Mouse (Mus musculus) embryonic facial prominence, embryonic 15.5 days (tissue): Measurements from ENCODE around the gene Tjp3. TPM values are rescaled to one million over a fixed set of nuclear protein-coding genes. Genes with fewer than 3 reads are reported as not detected.
A peak's percentile ranks its signal among the peaks of the same experiment; 100 is the strongest.

ENCODE experiments used
- ATAC-seq: fragments of 200-750 bp; cut with Nextera tagmentation; 2 replicates; pipeline ENCODE4 v1.8.0; 2017; ENCODE audit warnings: low read depth, moderate TSS enrichment; ENCODE audit not compliant: insufficient number of reproducible peaks, low FRiP score, low TSS enrichment
- H3K27ac ChIP-seq: fragments of 300-500 bp; sonication (generic); replicated peaks from 2 replicates; pipeline ENCODE4 v1.5.1; 2015; ENCODE audit warnings: mild to moderate bottlenecking, inconsistent platforms
- H3K27me3 ChIP-seq: fragments of 300-500 bp; sonication (generic); 2 replicates; pipeline ENCODE4 v1.6.1; 2015; ENCODE audit warnings: inconsistent platforms
- H3K36me3 ChIP-seq: fragments of 300-500 bp; sonication (generic); 2 replicates; pipeline ENCODE4 v1.6.1; 2015; ENCODE audit warnings: mild to moderate bottlenecking, inconsistent platforms
- H3K4me1 ChIP-seq: fragments of 300-500 bp; sonication (generic); 2 replicates; pipeline ENCODE4 v1.6.1; 2015; ENCODE audit warnings: inconsistent platforms
- H3K4me2 ChIP-seq: fragments of 300-500 bp; sonication (generic); replicated peaks from 2 replicates; pipeline ENCODE4 v1.6.1; 2015; ENCODE audit warnings: mild to moderate bottlenecking, inconsistent platforms
- H3K4me3 ChIP-seq: fragments of 300-500 bp; sonication (generic); replicated peaks from 2 replicates; pipeline ENCODE4 v1.5.1; 2015; ENCODE audit warnings: mild to moderate bottlenecking, inconsistent platforms
- H3K9ac ChIP-seq: fragments of 300-500 bp; sonication (generic); 2 replicates; pipeline ENCODE4 v1.6.1; 2015; ENCODE audit warnings: inconsistent platforms
- H3K9me3 ChIP-seq: fragments of 300-500 bp; sonication (generic); replicated peaks from 2 replicates; pipeline ENCODE4 v1.6.1; 2016; ENCODE audit warnings: inconsistent platforms
- WGBS: fragments of 180-500 bp; shearing (Covaris S2); methylation state at CpG from one replicate; pipeline ENCODE4 v1.1.7; 2015; 5-methylcytosine and 5-hydroxymethylcytosine counted together
- polyA plus RNA-seq: library from polyadenylated mRNA; unstranded; fragments of >200 nt; fragmentation: Nextera tagmentation; extraction: Ambion mirVana; gene quantifications from 2 replicates; pipeline ENCODE4 v1.2.1, GENCODE M21; 2015

Gene Tjp3
- polyA plus RNA-seq, 1 experiment from 2014 or later, result 22.6 TPM

- Histone ChIP-seq H3K27ac (0 out of 2 replicates have a peak overlapping the region, but pooled peaks have one; percentile 7), H3K4me2 (no peak overlapping the region), H3K4me3 (no peak overlapping the region), H3K9me3 (no peaks in the 10 kb centered on the region), H3K9ac (no peak overlapping the region), H3K36me3 (peaks cover 51% of the 10 kb centered on the region), H3K4me1 (peaks cover 46% of the 10 kb centered on the region), H3K27me3 (no peaks in the 10 kb centered on the region)
- no peak for ATAC-seq
- 76% methylated on average over 6 of the region's 6 CpGs for WGBS
These were observed 35.5 kb upstream of the Tjp3 start for GRCm38 (mm10) chr10:81326858-81327257.

GRCm38 (mm10) chr10:81325781-81326180 is 34.4 kb upstream of the Tjp3 start:
- no peak overlapping the region for H3K4me2 ChIP-seq
- peaks cover 51% of the 10 kb centered on the region for H3K36me3 ChIP-seq
- no peak for ATAC-seq
- H3K9me3 ChIP-seq, result no peaks in the 10 kb centered on the region
- H3K27me3 ChIP-seq, result no peaks in the 10 kb centered on the region
- WGBS, result 92% methylated on average over 18 of the region's 18 CpGs
- no peak overlapping the region for H3K27ac ChIP-seq
- H3K4me1 ChIP-seq, result peaks cover 45% of the 10 kb centered on the region
- no peak overlapping the region for H3K4me3 ChIP-seq
- H3K9ac ChIP-seq, result no peak overlapping the region

- WGBS, result 89% methylated on average over 21 of the region's 21 CpGs
These were observed 33.8 kb upstream of the Tjp3 start for GRCm38 (mm10) chr10:81325176-81325575.

GRCm38 (mm10) chr10:81323791-81324530 is 32.6 kb upstream of the Tjp3 start:
- WGBS, result 93% methylated on average over 18 of the region's 18 CpGs
- H3K4me1 ChIP-seq, result peaks cover 38% of the 10 kb centered on the region
- peaks cover 51% of the 10 kb centered on the region for H3K36me3 ChIP-seq
- no peaks in the 10 kb centered on the region for H3K27me3 ChIP-seq
- no peak overlapping the region for H3K9ac ChIP-seq
- no peak for ATAC-seq
- H3K27ac ChIP-seq, result no peak overlapping the region
- no peaks in the 10 kb centered on the region for H3K9me3 ChIP-seq
- no peak overlapping the region for H3K4me3 ChIP-seq
- no peak overlapping the region for H3K4me2 ChIP-seq

More at GRCm38 (mm10) chr10:81325176-81325575, 33.8 kb upstream of the Tjp3 start:
- H3K9me3 ChIP-seq, result no peaks in the 10 kb centered on the region
- H3K27me3 ChIP-seq, result no peaks in the 10 kb centered on the region
- no peak overlapping the region for H3K4me3 ChIP-seq
- H3K4me2 ChIP-seq, result no peak overlapping the region
- no peak overlapping the region for H3K9ac ChIP-seq
- H3K36me3 ChIP-seq, result peaks cover 51% of the 10 kb centered on the region
- no peak overlapping the region for H3K27ac ChIP-seq
- ATAC-seq, result no peak
- H3K4me1 ChIP-seq, result peaks cover 40% of the 10 kb centered on the region

GRCm38 (mm10) chr10:81323141-81323775 is 31.9 kb upstream of the Tjp3 start:
- Histone ChIP-seq H3K4me3 (no peak overlapping the region), H3K4me1 (peaks cover 38% of the 10 kb centered on the region), H3K27me3 (no peaks in the 10 kb centered on the region), H3K27ac (no peak overlapping the region), H3K36me3 (peaks cover 57% of the 10 kb centered on the region), H3K9me3 (no peaks in the 10 kb centered on the region), H3K9ac (no peak overlapping the region), H3K4me2 (no peak overlapping the region)
- ATAC-seq, result no peak
- 91% methylated on average over 23 of the region's 23 CpGs for WGBS

GRCm38 (mm10) chr10:81322444-81322843 is 31.1 kb upstream of the Tjp3 start:
- 94% methylated on average over 27 of the region's 27 CpGs for WGBS
- peaks cover 37% of the 10 kb centered on the region for H3K4me1 ChIP-seq
- peak overlapping the region; percentile 78 for H3K4me2 ChIP-seq
- no peaks in the 10 kb centered on the region for H3K9me3 ChIP-seq
- no peaks in the 10 kb centered on the region for H3K27me3 ChIP-seq
- ATAC-seq, result no peak
- H3K27ac ChIP-seq, result no peak overlapping the region
- H3K36me3 ChIP-seq, result peaks cover 61% of the 10 kb centered on the region
- H3K4me3 ChIP-seq, result peak overlapping the region; percentile 93
- H3K9ac ChIP-seq, result no peak overlapping the region

- Histone ChIP-seq H3K4me3 (peak overlapping the region; percentile 93), H3K27ac (peak overlapping the region; percentile 95), H3K4me1 (peaks cover 47% of the 10 kb centered on the region), H3K27me3 (no peaks in the 10 kb centered on the region), H3K9me3 (no peaks in the 10 kb centered on the region), H3K36me3 (peaks cover 51% of the 10 kb centered on the region), H3K4me2 (peak overlapping the region; percentile 78), H3K9ac (peak overlapping the region; percentile 93)
- 3% methylated on average over 20 of the region's 20 CpGs for WGBS
- ATAC-seq, result no peak
These were observed 30.1 kb upstream of the Tjp3 start for GRCm38 (mm10) chr10:81321436-81321835.

- Histone ChIP-seq H3K9ac (peak within 1 kb of the TSS; percentile 93), H3K4me2 (peak within 1 kb of the TSS; percentile 78), H3K4me3 (peak within 1 kb of the TSS; percentile 93), H3K27ac (peak within 1 kb of the TSS; percentile 95), H3K9me3 (no peaks in the 10 kb centered on the region), H3K4me1 (peaks cover 53% of the 10 kb centered on the region), H3K27me3 (no peaks in the 10 kb centered on the region), H3K36me3 (peaks cover 51% of the 10 kb centered on the region)
- under 1% methylated on average over 68 of the region's 68 CpGs for WGBS
- ATAC-seq, result peak; percentile 94
These were observed 29.4 kb upstream of the Tjp3 start, which contains the start of gene Cactin for GRCm38 (mm10) chr10:81320550-81321347. Gene Cactin (plus strand): TSS chr10:81321103.

- Histone ChIP-seq H3K4me1 (peaks cover 54% of the 10 kb centered on the region), H3K27me3 (no peaks in the 10 kb centered on the region), H3K36me3 (peaks cover 51% of the 10 kb centered on the region), H3K27ac (peak overlapping the region; percentile 95), H3K9ac (peak overlapping the region; percentile 39), H3K9me3 (no peaks in the 10 kb centered on the region), H3K4me3 (peak overlapping the region; percentile 93), H3K4me2 (peak overlapping the region; percentile 78)
- under 1% methylated on average over 38 of the region's 38 CpGs for WGBS
- ATAC-seq, result no peak; the same call in 1 of the 2 replicates
These were observed 28.6 kb upstream of the Tjp3 start for GRCm38 (mm10) chr10:81319741-81320549.

- H3K4me3 ChIP-seq, result peak overlapping the region; percentile 93
- H3K9ac ChIP-seq, result peak overlapping the region; percentile 39
- peaks cover 51% of the 10 kb centered on the region for H3K36me3 ChIP-seq
- H3K9me3 ChIP-seq, result no peaks in the 10 kb centered on the region
- H3K27me3 ChIP-seq, result no peaks in the 10 kb centered on the region
- peaks cover 54% of the 10 kb centered on the region for H3K4me1 ChIP-seq
- H3K27ac ChIP-seq, result peak overlapping the region; percentile 95
- H3K4me2 ChIP-seq, result peak overlapping the region; percentile 78
- ATAC-seq, result no peak
- WGBS, result 29% methylated on average over 8 of the region's 8 CpGs
These were observed 27.9 kb upstream of the Tjp3 start for GRCm38 (mm10) chr10:81319330-81319699.
